Mouse (Mus musculus) small intestine, adult 2 months (tissue): ENCODE measurements around the gene Golga5.

Experiments
- CTCF ChIP-seq: fragments of 200-500 bp; IDR thresholded peaks from 2 replicates; pipeline ENCODE4 v1.5.1; 2012; ENCODE audit warnings: low read depth, mild to moderate bottlenecking, control low read depth, inconsistent platforms, low read length, moderate library complexity, mixed read lengths; ENCODE audit not compliant: insufficient replicate concordance, insufficient read length; ENCODE audit errors: extremely low read depth
- POLR2A ChIP-seq: fragments of 200-500 bp; IDR thresholded peaks from 2 replicates; pipeline ENCODE4 v1.6.1; 2012; ENCODE audit warnings: low read depth, mild to moderate bottlenecking, control low read depth, inconsistent platforms, low read length, moderate library complexity

- no peak for TF ChIP-seq POLR2A
- no peak for TF ChIP-seq CTCF
These were observed 51.2 kb downstream of the Golga5 start for GRCm38 (mm10) chr12:102519929-102520720.
